Mouse (Mus musculus): ENCODE data around the gene Zfp277. TPM values are rescaled to one million over a fixed set of nuclear protein-coding genes. Genes with fewer than 3 reads are reported as not detected.
A peak's percentile ranks its signal among the peaks of the same experiment; 100 is the strongest.

The Zfp277 gene
- polyA plus RNA-seq, 1 experiment from 2014 or later, result 28.1 TPM

- Histone ChIP-seq H3K4me2 (no peak overlapping the region), H3K36me3 (no peaks in the 10 kb centered on the region), H3K27ac (no peak overlapping the region), H3K9ac (no peak overlapping the region), H3K4me3 (no peak overlapping the region), H3K27me3 (no peaks in the 10 kb centered on the region), H3K9me3 (replicated peaks) (no peaks in the 10 kb centered on the region), H3K4me1 (replicated peaks) (peaks cover 24% of the 10 kb centered on the region)
- no peak for ATAC-seq (replicated peaks; ENCODE audit: insufficient number of reproducible peaks, insufficient read depth, low FRiP score, low read depth)
- WGBS, result 51% methylated on average over 2 of the region's 2 CpGs
Observed at GRCm38 (mm10) chr12:40463828-40464227, 18.1 kb upstream of the Zfp277 start.

- no peaks in the 10 kb centered on the region for H3K9me3 ChIP-seq (replicated peaks)
- H3K27ac ChIP-seq, result peak overlapping the region; percentile 58; the same call in 1 of the 2 replicates
- H3K36me3 ChIP-seq, result no peaks in the 10 kb centered on the region
- H3K4me1 ChIP-seq (replicated peaks), result peaks cover 19% of the 10 kb centered on the region
- H3K9ac ChIP-seq, result no peak overlapping the region
- H3K4me3 ChIP-seq, result no peak overlapping the region
- ATAC-seq (replicated peaks; ENCODE audit: insufficient number of reproducible peaks, insufficient read depth, low FRiP score, low read depth), result no peak
- no peak overlapping the region for H3K4me2 ChIP-seq
- H3K27me3 ChIP-seq, result no peaks in the 10 kb centered on the region
- 57% methylated on average over 7 of the region's 7 CpGs for WGBS
Observed at GRCm38 (mm10) chr12:40462693-40463235, 17.1 kb upstream of the Zfp277 start.

GRCm38 (mm10) chr12:40459673-40460265 is 14.1 kb upstream of the Zfp277 start:
- H3K9me3 ChIP-seq (replicated peaks), result no peaks in the 10 kb centered on the region
- no peaks in the 10 kb centered on the region for H3K36me3 ChIP-seq
- H3K27ac ChIP-seq, result peak overlapping the region; percentile 54
- WGBS, result 69% methylated on average over 6 of the region's 6 CpGs
- no peak overlapping the region for H3K4me3 ChIP-seq
- no peak overlapping the region for H3K9ac ChIP-seq
- no peak overlapping the region for H3K4me2 ChIP-seq
- no peak for ATAC-seq (replicated peaks; ENCODE audit: insufficient number of reproducible peaks, insufficient read depth, low FRiP score, low read depth)
- no peaks in the 10 kb centered on the region for H3K27me3 ChIP-seq
- H3K4me1 ChIP-seq (replicated peaks), result peaks cover 13% of the 10 kb centered on the region

- Histone ChIP-seq H3K9ac (no peak overlapping the region), H3K9me3 (replicated peaks) (no peaks in the 10 kb centered on the region), H3K4me2 (no peak overlapping the region), H3K27ac (peak overlapping the region; percentile 54; the same call in 1 of the 2 replicates), H3K4me1 (replicated peaks) (peaks cover 5% of the 10 kb centered on the region), H3K27me3 (no peaks in the 10 kb centered on the region), H3K4me3 (no peak overlapping the region), H3K36me3 (no peaks in the 10 kb centered on the region)
- 65% methylated on average over 3 of the region's 3 CpGs for WGBS
- peak; percentile 53 for ATAC-seq (replicated peaks; ENCODE audit: insufficient number of reproducible peaks, insufficient read depth, low FRiP score, low read depth)
Observed at GRCm38 (mm10) chr12:40458977-40459376, 13.3 kb upstream of the Zfp277 start.

- Histone ChIP-seq H3K9me3 (replicated peaks) (no peaks in the 10 kb centered on the region), H3K9ac (no peak overlapping the region), H3K27ac (no peak overlapping the region), H3K36me3 (no peaks in the 10 kb centered on the region), H3K4me2 (no peak overlapping the region), H3K27me3 (no peaks in the 10 kb centered on the region), H3K4me3 (no peak overlapping the region), H3K4me1 (replicated peaks) (no peaks in the 10 kb centered on the region; the same call in 1 of the 2 replicates)
- ATAC-seq (replicated peaks; ENCODE audit: insufficient number of reproducible peaks, insufficient read depth, low FRiP score, low read depth), result no peak
- 78% methylated on average over 2 of the region's 2 CpGs for WGBS
Observed at GRCm38 (mm10) chr12:40456517-40456916, 10.8 kb upstream of the Zfp277 start.

GRCm38 (mm10) chr12:40449119-40449795 is 3.6 kb upstream of the Zfp277 start:
- 73% methylated on average over 9 of the region's 9 CpGs for WGBS
- no peak overlapping the region for H3K4me3 ChIP-seq

GRCm38 (mm10) chr12:40447561-40448355 is 2.1 kb upstream of the Zfp277 start:
- WGBS, result 19% methylated on average over 10 of the region's 10 CpGs
- Histone ChIP-seq H3K4me2 (peak overlapping the region; percentile 91), H3K9ac (peak overlapping the region; percentile 78; the same call in 1 of the 2 replicates), H3K9me3 (replicated peaks) (no peaks in the 10 kb centered on the region), H3K4me1 (replicated peaks) (peaks cover 18% of the 10 kb centered on the region), H3K27me3 (no peaks in the 10 kb centered on the region), H3K4me3 (peak overlapping the region; percentile 83), H3K27ac (no peak overlapping the region), H3K36me3 (no peaks in the 10 kb centered on the region)
- ATAC-seq (replicated peaks; ENCODE audit: insufficient number of reproducible peaks, insufficient read depth, low FRiP score, low read depth), result no peak

More at GRCm38 (mm10) chr12:40449119-40449795, 3.6 kb upstream of the Zfp277 start:
- no peaks in the 10 kb centered on the region for H3K9me3 ChIP-seq (replicated peaks)
- no peak overlapping the region for H3K27ac ChIP-seq
- no peak overlapping the region for H3K4me2 ChIP-seq
- no peaks in the 10 kb centered on the region for H3K36me3 ChIP-seq
- no peaks in the 10 kb centered on the region for H3K27me3 ChIP-seq
- ATAC-seq (replicated peaks; ENCODE audit: insufficient number of reproducible peaks, insufficient read depth, low FRiP score, low read depth), result no peak
- no peak overlapping the region for H3K9ac ChIP-seq
- H3K4me1 ChIP-seq (replicated peaks), result peaks cover 18% of the 10 kb centered on the region

- Histone ChIP-seq H3K9me3 (replicated peaks) (no peaks in the 10 kb centered on the region), H3K9ac (peak overlapping the region; percentile 78), H3K4me3 (peak overlapping the region; percentile 83), H3K27ac (peak overlapping the region; percentile 84), H3K36me3 (no peaks in the 10 kb centered on the region), H3K4me1 (replicated peaks) (peaks cover 23% of the 10 kb centered on the region), H3K27me3 (no peaks in the 10 kb centered on the region), H3K4me2 (peak overlapping the region; percentile 91)
- ATAC-seq (replicated peaks; ENCODE audit: insufficient number of reproducible peaks, insufficient read depth, low FRiP score, low read depth), result peak; percentile 19
- WGBS, result under 1% methylated on average over 44 of the region's 44 CpGs
Observed at GRCm38 (mm10) chr12:40446450-40447381, 1.0 kb upstream of the Zfp277 start.

GRCm38 (mm10) chr12:40445206-40445605 is 496 bp downstream of the Zfp277 start:
- no peaks in the 10 kb centered on the region for H3K9me3 ChIP-seq (replicated peaks)
- H3K9ac ChIP-seq, result peak overlapping the region; percentile 64
- WGBS, result under 1% methylated on average over 16 of the region's 16 CpGs
- peaks cover 35% of the 10 kb centered on the region for H3K4me1 ChIP-seq (replicated peaks)
- H3K4me3 ChIP-seq, result peak overlapping the region; percentile 83
- H3K27me3 ChIP-seq, result no peaks in the 10 kb centered on the region
- peak; percentile 15; the same call in 1 of the 2 replicates for ATAC-seq (replicated peaks; ENCODE audit: insufficient number of reproducible peaks, insufficient read depth, low FRiP score, low read depth)
- H3K27ac ChIP-seq, result peak overlapping the region; percentile 57
- H3K36me3 ChIP-seq, result no peaks in the 10 kb centered on the region
- H3K4me2 ChIP-seq, result peak overlapping the region; percentile 91

- WGBS, result 47% methylated on average over 2 of the region's 2 CpGs
- no peak overlapping the region for H3K4me2 ChIP-seq
- H3K9ac ChIP-seq, result no peak overlapping the region
- no peak overlapping the region for H3K4me3 ChIP-seq
- ATAC-seq (replicated peaks; ENCODE audit: insufficient number of reproducible peaks, insufficient read depth, low FRiP score, low read depth), result no peak
- no peaks in the 10 kb centered on the region for H3K9me3 ChIP-seq (replicated peaks)
- no peak overlapping the region for H3K27ac ChIP-seq
- no peaks in the 10 kb centered on the region for H3K36me3 ChIP-seq
- peaks cover 28% of the 10 kb centered on the region for H3K4me1 ChIP-seq (replicated peaks)
- no peaks in the 10 kb centered on the region for H3K27me3 ChIP-seq
Observed at GRCm38 (mm10) chr12:40438049-40438448, 7.7 kb downstream of the Zfp277 start.
